Comparison of ENCODE assay signal across 12 mouse cellular contexts in the genomic region with DNA sequence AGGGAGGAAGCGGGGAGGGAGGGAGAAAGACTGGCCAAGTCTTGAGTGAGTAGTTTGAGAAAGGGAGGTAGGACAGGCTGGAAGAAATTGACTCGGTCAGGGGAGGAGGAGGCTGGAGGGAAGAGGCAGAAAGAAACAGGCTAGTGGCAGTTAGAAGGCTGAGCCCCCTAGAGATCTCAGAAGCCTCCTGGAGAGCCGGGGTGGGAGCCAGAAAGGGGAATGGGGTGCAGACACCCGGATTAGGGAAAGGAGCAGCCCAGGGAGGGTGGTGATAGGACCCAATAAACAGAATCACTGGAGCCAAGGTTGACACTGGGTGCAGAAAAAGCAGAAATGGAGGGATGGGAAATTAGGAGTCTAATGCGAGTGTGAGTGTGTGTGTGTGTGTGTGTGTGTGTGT. TPM values are rescaled to one million over a fixed set of nuclear protein-coding genes. Genes with fewer than 3 reads are reported as not detected.
A peak's percentile ranks its signal among the peaks of the same experiment; 100 is the strongest.
DNase-seq lines count a peak whose midpoint lies in the region; ATAC-seq and TF ChIP-seq lines count a peak whose summit lies in the region.
"Had no signal": no experiment of that assay in that cellular context is flagged by ENCODE, and none has a peak within 500 bp of the region (broad histone marks: within the 10 kb centered on the region; RNA-seq: fewer than 3 reads in every experiment).

No protein-coding gene starts in this region.

- peak overlapping the region; percentile 74; the same call in 1 of the 2 replicates for H3K4me2 ChIP-seq in heart, embryonic 14.5 days (ENCODE audit: low read length)
- H3K4me2 ChIP-seq in limb, embryonic 11.5 days (ENCODE audit: low read depth, severe bottlenecking): 0 out of 2 replicates have a peak overlapping the region, but pooled peaks have one; percentile 67

- H3K36me3 ChIP-seq in heart, embryonic 14.5 days (ENCODE audit: control insufficient read depth, insufficient read depth, low read length): peaks cover under 1% of the 10 kb centered on the region; the same call in 1 of the 2 replicates
- H3K36me3 ChIP-seq in thymus, adult 2 months (ENCODE audit: control insufficient read depth, insufficient read depth, low read length): peaks cover under 1% of the 10 kb centered on the region
- no peaks in the 10 kb centered on the region for H3K36me3 ChIP-seq in limb, embryonic 11.5 days (ENCODE audit: control insufficient read depth, insufficient read depth, low read length)

- 30% methylated on average over 5 of the region's 5 CpGs for WGBS in heart, embryonic 14.5 days
- 14% methylated on average over 5 of the region's 5 CpGs for WGBS in thymus, adult 2 months
- WGBS in limb, embryonic 11.5 days: 19% methylated on average over 5 of the region's 5 CpGs

- H3K9me3 ChIP-seq in heart, embryonic 14.5 days (ENCODE audit: control insufficient read depth, low read length): no peaks in the 10 kb centered on the region
- H3K9me3 ChIP-seq in limb, embryonic 11.5 days (ENCODE audit: control insufficient read depth, low read length): no peaks in the 10 kb centered on the region

- no peak overlapping the region for H3K9ac ChIP-seq in heart, embryonic 14.5 days (ENCODE audit: low read length)
- no peak overlapping the region for H3K9ac ChIP-seq in limb, embryonic 11.5 days (ENCODE audit: low read length)

- peaks cover 9 to 13% of the 10 kb centered on the region in 2 experiments; a peak in 3 of 4 replicates for H3K4me1 ChIP-seq in heart, embryonic 14.5 days (ENCODE audit: control insufficient read depth in 2 of 2, insufficient read depth in 2 of 2, low read length in 2 of 2)
- H3K4me1 ChIP-seq in thymus, adult 2 months (replicated peaks; ENCODE audit: control insufficient read depth, insufficient read depth, low read length): peaks cover 28% of the 10 kb centered on the region
- peaks cover 12% of the 10 kb centered on the region for H3K4me1 ChIP-seq in limb, embryonic 11.5 days (ENCODE audit: control insufficient read depth, insufficient read depth, low read length)

- no peak for TF ChIP-seq POLR2A in thymus, adult 2 months (IDR thresholded peaks at IDR 0.05; ENCODE audit: control insufficient read depth, extremely low read depth, insufficient read depth, low read length, poor library complexity)

- H3K27ac ChIP-seq in heart, embryonic 14.5 days (replicated peaks in 1 of 2; ENCODE audit: control insufficient read depth in 1 of 2, insufficient read depth in 1 of 2, low read depth in 2 of 2, low read length in 2 of 2): no peak overlapping the region
- H3K27ac ChIP-seq in thymus, adult 2 months (ENCODE audit: control insufficient read depth, insufficient read depth, low read length): no peak overlapping the region
- H3K27ac ChIP-seq in limb, embryonic 11.5 days (replicated peaks; ENCODE audit: low read depth, low read length): no peak overlapping the region

- no peak for TF ChIP-seq CTCF in thymus, adult 2 months (IDR thresholded peaks at IDR 0.05; ENCODE audit: borderline replicate concordance, control insufficient read depth, extremely low read depth, insufficient read depth, low read length, poor library complexity)

- 0 out of 4 replicates have a peak overlapping the region, but pooled peaks of 1 of the 2 experiments have one; percentile 36 for H3K4me3 ChIP-seq in heart, embryonic 14.5 days (ENCODE audit: control insufficient read depth in 1 of 2, insufficient read depth in 1 of 2, low read depth in 1 of 2, low read length in 2 of 2)
- H3K4me3 ChIP-seq in thymus, adult 2 months (ENCODE audit: control insufficient read depth, insufficient read depth, low read length): peak overlapping the region; percentile 17
- no peak overlapping the region for H3K4me3 ChIP-seq in limb, embryonic 11.5 days (ENCODE audit: low read depth, low read length)

- no peak for ATAC-seq in heart, embryonic 14.5 days (ENCODE audit: insufficient number of reproducible peaks, insufficient read depth, low FRiP score, low read depth)
- ATAC-seq in limb, embryonic 11.5 days (ENCODE audit: insufficient number of reproducible peaks, low FRiP score, low TSS enrichment, low read depth): no peak

- peaks cover 57% of the 10 kb centered on the region for H3K27me3 ChIP-seq in heart, embryonic 14.5 days (ENCODE audit: control insufficient read depth, insufficient read depth, low read length)
- H3K27me3 ChIP-seq in thymus, adult 2 months (ENCODE audit: control insufficient read depth, insufficient read depth, low read length): peaks cover 8% of the 10 kb centered on the region; the same call in 1 of the 2 replicates
- H3K27me3 ChIP-seq in limb, embryonic 11.5 days (ENCODE audit: control insufficient read depth, insufficient read depth, low read length): peaks cover 38% of the 10 kb centered on the region

- DNase-seq in heart, adult 18-20 months: no peak
- DNase-seq in thymus, adult 2 months: no peak
- no peak for DNase-seq in thymus, postnatal 0 days (ENCODE audit: low spot score)
- no peak for DNase-seq in limb, embryonic 11.5 days (ENCODE audit: low spot score)
- DNase-seq in right cerebral cortex, postnatal 4 days: no peak
- no peak for DNase-seq in adrenal gland, postnatal 14 days
- DNase-seq in ovary, adult 18-20 months (ENCODE audit: low spot score): no peak
- DNase-seq: adrenal gland, postnatal 36 days; kidney, postnatal 25 days; spleen, adult 18-20 months had no signal

RNA-seq across cellular contexts. Expression of a gene that starts 1.0 kb away (rescaled TPM):
- polyA plus RNA-seq in heart, embryonic 14.5 days (2014; fragmentation: Nextera tagmentation; extraction: Ambion mirVana): 0.24 and 0.45 TPM in 2 replicates
- under 1 TPM; 0.72 to 0.87 TPM for total RNA-seq in heart, adult 18-20 months (2021)
- polyA plus RNA-seq in thymus, adult 2 months (2012; rRNA removed): 3.8 and 4.2 TPM in 2 replicates
- polyA plus RNA-seq in thymus, postnatal 0 days (2015; fragmentation: Nextera tagmentation; extraction: Ambion mirVana): 0.42 and 0.45 TPM in 2 replicates
- 0.31 and 0.45 TPM in 2 replicates for polyA plus RNA-seq in limb, embryonic 11.5 days (2014; fragmentation: Nextera tagmentation; extraction: Ambion mirVana)
- 0.45 and 1.1 TPM in 2 replicates for total RNA-seq in adrenal gland, postnatal 14 days (2021)
- total RNA-seq: G1E had no signal
- polyA plus RNA-seq: G1E had no signal

RNA-seq across cellular contexts. Expression of a gene that starts 7.8 kb away (rescaled TPM):
- 95.7 and 98.4 TPM in 2 replicates for polyA plus RNA-seq in heart, embryonic 14.5 days (2014; fragmentation: Nextera tagmentation; extraction: Ambion mirVana)
- 100 to 1,000 TPM in 1 of 2 experiments, 10 to 100 TPM in 1; 95.7 to 113 TPM for total RNA-seq in heart, adult 18-20 months (2021)
- 61.5 and 82.3 TPM in 2 replicates for polyA plus RNA-seq in thymus, adult 2 months (2012; rRNA removed)
- 145 and 162 TPM in 2 replicates for polyA plus RNA-seq in thymus, postnatal 0 days (2015; fragmentation: Nextera tagmentation; extraction: Ambion mirVana)
- polyA plus RNA-seq in limb, embryonic 11.5 days (2014; fragmentation: Nextera tagmentation; extraction: Ambion mirVana): 142 and 147 TPM in 2 replicates
- total RNA-seq in adrenal gland, postnatal 14 days (2021): 77.1 and 81.0 TPM in 2 replicates

RNA-seq across cellular contexts. Expression of a gene that starts 14.7 kb away (rescaled TPM):
- 42.0 and 43.9 TPM in 2 replicates for polyA plus RNA-seq in heart, embryonic 14.5 days (2014; fragmentation: Nextera tagmentation; extraction: Ambion mirVana)
- total RNA-seq in heart, adult 18-20 months (2021): 10 to 100 TPM; 29.1 to 31.1 TPM
- polyA plus RNA-seq in thymus, adult 2 months (2012; rRNA removed): 54.1 and 58.7 TPM in 2 replicates
- polyA plus RNA-seq in thymus, postnatal 0 days (2015; fragmentation: Nextera tagmentation; extraction: Ambion mirVana): 121 and 135 TPM in 2 replicates
- polyA plus RNA-seq in limb, embryonic 11.5 days (2014; fragmentation: Nextera tagmentation; extraction: Ambion mirVana): 118 and 119 TPM in 2 replicates
- total RNA-seq in adrenal gland, postnatal 14 days (2021): 36.5 and 39.8 TPM in 2 replicates

RNA-seq across cellular contexts. Expression of a gene that starts 14.7 kb away (rescaled TPM):
- polyA plus RNA-seq in heart, embryonic 14.5 days (2014; fragmentation: Nextera tagmentation; extraction: Ambion mirVana): 8.1 and 8.6 TPM in 2 replicates
- total RNA-seq in heart, adult 18-20 months (2021): 10 to 100 TPM; 15.1 to 16.2 TPM
- polyA plus RNA-seq in thymus, adult 2 months (2012; rRNA removed): 0.85 and 1.0 TPM in 2 replicates
- 5.4 and 5.9 TPM in 2 replicates for polyA plus RNA-seq in thymus, postnatal 0 days (2015; fragmentation: Nextera tagmentation; extraction: Ambion mirVana)
- polyA plus RNA-seq in limb, embryonic 11.5 days (2014; fragmentation: Nextera tagmentation; extraction: Ambion mirVana): 7.8 and 8.7 TPM in 2 replicates
- 10.6 and 10.9 TPM in 2 replicates for total RNA-seq in adrenal gland, postnatal 14 days (2021)

RNA-seq across cellular contexts. Expression of a gene that starts 37.3 kb away (rescaled TPM):
- polyA plus RNA-seq in heart, embryonic 14.5 days (2014; fragmentation: Nextera tagmentation; extraction: Ambion mirVana): 0.32 TPM in 1 of 2 replicates, not detected in the other
- total RNA-seq in heart, adult 18-20 months (2021): 1 to 10 TPM in 1 of 2 experiments, under 1 TPM in 1; 0.90 to 1.0 TPM
- not detected in 2 replicates for polyA plus RNA-seq in thymus, adult 2 months (2012; rRNA removed)
- not detected in 2 replicates for polyA plus RNA-seq in thymus, postnatal 0 days (2015; fragmentation: Nextera tagmentation; extraction: Ambion mirVana)
- polyA plus RNA-seq in limb, embryonic 11.5 days (2014; fragmentation: Nextera tagmentation; extraction: Ambion mirVana): not detected in 2 replicates
- not detected in 2 replicates for total RNA-seq in adrenal gland, postnatal 14 days (2021)
- total RNA-seq: adrenal gland, postnatal 36 days had no signal
- polyA plus RNA-seq: G1E had no signal
